Mouse (Mus musculus): ENCODE measurements at regions not wholly inside any gene's neighbourhood (a gene's known extent, or its start where the extent isn't known, plus 50 kb on each side); places are given as distances from the start of the nearest gene placed in this dataset.

DNA sequence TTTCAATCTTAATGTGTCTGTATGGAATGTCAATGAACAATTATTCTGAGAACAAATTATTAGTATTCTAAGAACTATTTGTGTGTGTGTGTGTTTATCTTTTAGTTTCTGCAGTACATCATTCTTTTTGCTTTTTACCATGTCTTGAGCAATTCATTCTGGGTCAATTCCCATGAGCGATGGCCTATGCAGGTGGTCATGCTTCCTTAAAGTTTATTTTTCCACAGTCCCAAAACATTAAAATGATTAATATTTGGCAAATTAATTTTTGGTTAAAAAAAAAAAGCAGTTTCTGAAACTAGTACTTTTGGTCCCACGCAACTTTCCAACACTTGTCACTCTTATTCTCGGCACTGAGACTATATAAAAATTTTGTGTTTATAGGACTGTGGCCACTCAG lies 416.8 kb upstream of the Rgmb start:
- DNase-seq (ENCODE audit: low read depth, low spot score) = no peak

DNA sequence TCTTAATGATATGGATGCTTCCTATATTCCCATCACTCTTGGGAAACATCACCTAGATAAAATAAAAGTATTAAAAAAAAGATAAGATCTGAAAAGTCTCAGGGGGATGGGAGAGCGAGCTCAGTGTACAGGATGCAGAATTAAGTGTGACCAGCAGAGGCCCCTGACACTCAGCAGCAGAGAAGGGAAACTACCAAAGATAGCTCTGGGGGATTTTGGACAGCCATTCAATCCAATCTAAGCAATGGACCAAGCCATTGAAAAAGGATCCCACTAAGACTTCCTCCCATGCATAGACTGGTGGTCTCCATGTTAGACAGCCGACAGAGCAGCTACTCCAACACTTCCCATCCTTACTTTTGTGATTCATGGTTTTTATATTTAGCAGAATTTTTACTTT lies 390.4 kb upstream of the Rgmb start:
- DNase-seq (ENCODE audit: low read depth, low spot score) = no peak

DNA sequence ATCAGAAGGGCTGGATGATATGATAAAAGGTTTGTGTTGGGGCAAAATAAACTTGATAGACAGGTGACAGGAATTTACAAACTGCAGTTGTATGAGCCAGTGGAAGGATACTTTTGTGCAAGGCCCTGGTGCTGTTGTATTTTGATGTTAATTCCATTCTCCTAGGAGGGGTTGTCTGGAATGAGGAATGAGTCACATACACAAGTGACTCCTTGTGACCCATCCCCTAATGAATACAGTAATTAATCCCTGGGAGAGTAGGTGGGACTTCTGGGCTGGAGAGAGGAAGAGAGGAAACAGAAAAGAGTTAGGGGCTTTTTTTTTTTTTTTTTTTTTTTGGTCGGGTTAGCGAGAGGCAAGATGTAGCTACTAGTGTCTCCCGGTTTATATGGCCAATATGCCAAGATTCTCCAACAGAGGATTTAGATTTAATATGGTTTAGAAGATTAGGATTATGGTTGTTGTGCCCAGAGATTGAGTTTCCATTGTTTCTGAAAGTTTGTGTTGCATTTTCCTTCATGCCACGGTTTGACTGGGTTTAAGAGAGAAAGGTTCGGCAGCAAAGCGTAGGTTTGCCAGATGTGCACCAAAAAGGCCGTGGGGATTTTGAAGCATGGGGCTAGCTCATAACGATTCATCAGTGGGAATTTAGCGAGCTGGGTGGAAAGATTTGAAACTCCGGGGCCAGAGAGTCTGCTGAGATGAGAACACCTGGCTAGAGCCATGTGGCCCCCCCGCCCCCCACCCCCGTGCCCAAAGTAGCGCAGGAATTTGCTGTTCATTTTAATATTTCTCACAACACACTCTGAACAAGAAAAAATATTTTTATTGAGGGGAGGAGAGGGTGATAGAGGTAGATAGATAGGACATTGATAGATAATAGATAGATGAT lies 389.1 kb upstream of the Rgmb start:
- DNase-seq (ENCODE audit: low read depth, low spot score) = no peak

DNA sequence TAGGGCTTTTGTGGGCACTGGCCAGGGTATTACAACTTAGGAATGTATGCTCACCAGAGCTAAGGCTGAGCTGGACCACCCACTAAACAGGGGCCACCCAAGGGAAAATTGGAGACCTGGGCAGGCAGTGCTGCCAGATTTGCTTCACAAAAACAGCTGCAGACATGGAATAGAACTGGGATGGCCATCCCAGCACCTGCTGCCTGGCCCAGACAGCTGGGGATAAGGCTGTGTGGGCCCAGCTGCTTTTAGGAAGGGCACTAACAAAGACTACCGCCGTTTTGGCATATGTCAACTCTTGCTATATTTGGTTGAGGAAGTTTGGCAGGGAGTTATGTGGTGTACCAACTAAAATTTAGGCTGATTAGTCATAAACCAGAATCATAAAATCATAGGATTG lies 387.8 kb upstream of the Rgmb start:
- peak; percentile 11 for DNase-seq (ENCODE audit: low read depth, low spot score)

DNA sequence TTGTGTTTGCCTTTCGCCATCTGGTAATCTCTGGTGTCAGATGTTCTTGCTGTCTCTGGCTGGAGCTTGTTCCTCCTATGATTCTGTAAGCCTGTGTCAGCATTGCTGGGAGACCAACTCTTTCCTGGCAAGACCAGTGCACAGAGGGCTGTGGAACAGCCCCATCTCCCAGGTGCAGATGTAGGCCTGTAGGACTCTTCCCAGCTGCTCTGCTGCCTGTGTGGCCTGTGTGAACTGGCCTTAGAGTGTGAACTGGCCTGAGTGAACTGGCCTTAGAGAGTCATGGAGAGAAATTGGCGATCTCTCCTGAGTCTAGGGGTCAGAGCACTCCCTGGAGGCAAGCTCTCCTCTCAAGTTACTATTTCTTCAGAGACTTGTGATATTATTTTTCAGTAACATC lies 386.0 kb upstream of the Rgmb start:
- DNase-seq (ENCODE audit: low read depth, low spot score) = no peak

DNA sequence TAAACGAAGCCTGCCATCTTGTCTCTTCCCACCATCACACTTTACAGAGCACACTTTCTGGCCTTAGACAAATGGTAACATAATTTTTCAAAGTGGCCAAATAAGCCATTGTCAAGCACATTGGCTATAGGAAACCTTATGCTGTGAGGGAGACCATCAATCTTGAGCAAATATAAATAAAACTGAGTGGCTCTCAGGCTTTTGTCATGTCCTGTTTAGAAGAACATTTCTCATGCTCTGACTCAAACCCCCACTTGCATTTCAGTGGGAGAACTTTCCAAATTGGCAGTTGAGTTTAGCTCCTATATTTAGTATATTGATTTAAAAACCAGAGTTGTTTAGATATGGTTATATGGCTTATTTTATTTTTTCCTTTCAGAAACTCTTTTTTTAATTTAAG lies 362.8 kb upstream of the Rgmb start:
- no peak for DNase-seq (ENCODE audit: low read depth, low spot score)

DNA sequence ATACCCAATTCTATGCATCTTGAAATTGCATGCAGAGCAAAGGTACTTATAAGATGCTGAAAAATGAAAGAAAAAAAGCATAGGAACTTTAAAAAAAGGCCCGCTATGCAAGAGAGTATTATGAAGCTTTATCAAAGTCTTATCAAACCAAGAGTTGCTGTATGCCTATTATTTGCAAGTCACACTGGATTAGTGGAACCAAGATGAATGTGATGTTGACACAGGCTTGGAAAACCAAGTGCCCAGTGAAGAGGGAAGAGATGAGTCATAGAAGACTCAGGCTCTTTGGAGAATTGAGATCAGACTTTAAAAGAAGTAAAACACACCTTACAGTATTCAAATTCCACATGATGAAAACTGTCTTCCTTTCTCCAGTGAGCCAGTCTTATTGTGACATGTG lies 350.0 kb upstream of the Rgmb start:
- DNase-seq (ENCODE audit: low read depth, low spot score) = no peak

DNA sequence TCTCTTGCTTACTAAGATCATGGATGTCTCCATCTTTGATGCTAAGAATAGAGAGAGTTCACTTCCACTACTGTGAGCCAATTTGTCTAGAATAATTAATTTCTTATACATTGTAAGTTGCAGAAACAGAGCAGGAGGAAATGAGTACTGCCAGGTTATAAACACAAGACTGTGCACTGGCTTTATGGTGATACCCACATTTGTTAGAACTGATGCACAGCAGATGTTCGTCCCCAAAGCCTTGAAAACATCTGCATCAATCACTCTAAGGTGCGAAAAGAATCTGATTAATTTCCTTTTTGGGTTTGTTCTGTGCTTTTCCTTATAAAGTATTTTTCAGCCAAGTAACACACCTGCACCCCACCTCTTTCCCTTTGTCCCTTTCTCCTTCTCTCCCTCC lies 347.3 kb upstream of the Rgmb start:
- DNase-seq (ENCODE audit: low read depth, low spot score) = no peak

DNA sequence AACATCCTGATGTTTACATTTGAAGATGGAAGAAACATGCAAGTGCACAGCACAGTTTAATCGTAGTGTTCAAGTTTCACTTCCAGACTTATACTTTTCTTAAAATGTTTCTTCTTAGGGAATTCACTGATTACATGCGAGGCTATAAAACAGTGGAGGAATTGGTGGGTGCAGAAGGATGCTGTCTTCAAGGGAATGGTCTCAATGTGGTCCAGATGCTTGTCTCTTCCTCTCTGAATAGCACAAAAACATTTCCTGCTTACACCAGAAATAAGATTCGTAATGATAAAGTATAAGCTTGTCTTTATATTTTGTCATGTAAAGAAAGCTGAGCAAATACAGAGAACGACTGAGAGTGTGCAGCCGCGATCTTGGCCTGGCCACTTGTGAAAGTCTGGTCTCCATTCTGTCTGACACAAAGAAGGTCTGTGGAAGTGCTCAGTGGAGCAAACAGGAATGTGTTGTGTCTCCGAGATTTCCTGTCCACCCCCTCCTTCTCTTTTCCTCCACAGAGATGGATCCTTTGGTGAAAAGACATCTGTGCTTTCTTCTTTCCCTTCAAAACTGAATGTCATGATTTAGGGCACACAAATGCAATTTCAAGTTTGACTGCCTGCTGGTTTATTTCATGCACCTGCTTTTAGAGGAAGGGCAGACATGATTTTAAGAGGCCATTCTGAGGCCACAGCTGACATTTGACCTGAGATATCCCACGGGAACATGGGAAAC lies 346.1 kb upstream of the Rgmb start:
- DNase-seq (ENCODE audit: low read depth, low spot score) = peak; percentile 58

DNA sequence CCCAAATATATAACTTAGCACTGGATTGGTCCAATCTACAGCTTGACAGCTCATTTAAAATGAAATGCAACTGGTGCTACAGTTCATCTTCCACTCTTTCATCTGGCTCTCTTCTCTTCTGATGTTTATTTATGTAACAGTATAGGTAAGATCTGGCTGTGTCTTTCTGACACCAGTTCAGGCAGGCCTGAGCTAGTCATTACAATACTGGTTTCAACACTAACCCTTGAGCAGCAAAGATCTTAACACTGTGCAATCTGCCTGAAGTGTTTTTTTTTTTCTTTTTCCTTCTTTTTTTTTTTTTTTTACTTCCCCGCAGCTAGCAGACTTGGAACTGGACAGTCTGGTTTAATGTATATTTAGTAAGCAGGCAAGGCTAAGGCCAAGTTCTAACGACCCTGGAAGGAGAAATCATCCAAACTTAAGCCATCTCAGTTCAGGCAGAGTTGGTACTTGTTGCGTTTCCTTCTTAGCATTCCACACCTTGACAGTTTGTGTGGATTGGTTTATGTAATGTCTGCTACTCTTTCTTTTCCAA lies 342.8 kb upstream of the Rgmb start:
- no peak for DNase-seq (ENCODE audit: low read depth, low spot score)

DNA sequence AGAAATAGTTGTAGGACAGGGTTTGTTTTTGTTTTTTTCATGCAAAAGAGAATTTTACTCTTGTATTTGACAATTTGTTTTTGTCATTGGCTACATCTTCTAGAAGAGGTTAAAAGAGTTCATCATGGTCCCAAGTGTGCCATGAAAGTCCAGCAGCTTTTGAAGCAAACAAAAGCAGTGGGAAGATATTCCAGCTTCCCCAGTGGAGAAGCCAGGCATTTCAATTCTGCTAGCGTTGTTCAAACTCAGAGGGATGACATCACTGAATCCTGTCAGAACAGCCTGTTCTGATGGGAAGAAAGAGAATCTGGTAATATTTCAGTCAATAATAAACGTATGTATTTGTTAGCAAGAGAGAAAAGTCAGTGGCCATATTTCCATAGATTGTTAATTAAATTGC lies 335.9 kb upstream of the Rgmb start:
- no peak for DNase-seq (ENCODE audit: low read depth, low spot score)

DNA sequence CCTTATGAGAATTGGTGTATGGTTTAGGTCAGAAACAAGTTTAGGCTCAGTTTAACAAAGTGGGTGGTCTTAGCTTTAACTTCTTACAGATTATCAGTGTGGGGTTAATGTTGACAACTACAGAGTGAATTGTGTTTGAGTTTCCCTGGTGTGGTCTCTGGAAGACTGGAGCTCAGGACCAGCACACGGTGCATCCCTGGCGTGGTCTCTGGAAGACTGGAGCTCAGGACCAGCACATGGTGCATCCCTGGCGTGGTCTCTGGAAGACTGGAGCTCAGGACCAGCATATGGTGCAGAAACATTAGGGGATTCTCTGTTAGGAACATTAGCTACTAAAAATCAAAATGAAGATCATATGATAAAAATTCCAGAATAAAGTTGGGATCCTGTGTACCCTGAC lies 327.3 kb upstream of the Rgmb start:
- no peak for DNase-seq (ENCODE audit: low read depth, low spot score)

DNA sequence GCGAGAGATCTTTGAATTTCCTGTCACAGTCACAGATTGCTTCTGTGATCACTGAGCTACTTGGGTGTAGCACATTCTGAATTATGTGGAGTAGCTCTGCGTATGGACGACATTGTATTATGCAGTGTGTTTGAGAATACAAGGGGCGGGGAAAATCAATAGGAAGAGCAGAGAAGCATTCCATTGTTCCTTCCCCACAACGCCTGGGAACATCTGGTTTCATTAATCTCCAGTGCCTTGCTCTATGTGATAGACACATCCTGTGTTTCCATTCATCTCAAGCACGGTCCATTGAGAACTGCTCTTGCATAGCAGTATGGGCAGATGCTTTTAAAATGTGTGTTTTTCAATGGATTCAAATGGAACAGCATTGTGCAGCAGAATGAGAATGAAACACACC lies 326.9 kb upstream of the Rgmb start:
- no peak for DNase-seq (ENCODE audit: low read depth, low spot score)

DNA sequence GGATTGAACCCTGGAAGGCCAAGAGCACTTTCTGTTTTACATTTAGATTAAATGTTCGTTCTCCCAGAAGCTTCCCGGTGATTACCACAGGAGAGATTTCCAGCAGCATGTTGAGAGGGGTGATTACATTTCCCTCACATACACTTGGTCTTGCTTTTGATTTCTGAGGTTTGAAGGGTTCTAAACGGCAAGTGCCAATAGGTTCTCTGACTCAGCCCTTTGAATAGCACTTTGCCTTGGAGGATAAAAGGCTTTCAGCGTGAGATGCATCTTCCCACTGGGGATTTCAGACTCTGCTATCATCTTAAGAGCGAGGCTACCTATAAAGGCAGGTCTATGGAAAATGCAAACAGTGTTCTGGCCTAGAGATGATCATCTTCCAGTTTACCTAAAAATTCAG lies 326.3 kb upstream of the Rgmb start:
- DNase-seq (ENCODE audit: low read depth, low spot score) = no peak

DNA sequence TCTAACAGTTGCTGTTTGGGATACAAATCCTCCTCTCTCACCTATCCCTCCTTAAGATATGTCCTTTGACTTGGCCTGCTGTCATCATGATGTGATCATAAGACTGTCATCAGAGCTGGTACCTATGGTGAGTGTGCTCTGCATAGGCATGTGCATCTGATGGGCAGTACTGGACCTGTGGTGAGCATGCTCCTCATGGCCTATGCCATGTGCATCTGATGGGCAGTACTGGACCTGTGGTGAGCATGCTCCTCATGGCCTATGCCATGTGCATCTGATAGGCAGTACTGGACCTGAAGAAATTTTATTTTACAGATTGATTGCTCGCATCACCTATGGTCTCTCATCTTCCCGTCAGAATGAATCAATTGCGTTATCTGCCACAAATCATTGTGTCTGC lies 325.8 kb upstream of the Rgmb start:
- DNase-seq (ENCODE audit: low read depth, low spot score) = no peak

DNA sequence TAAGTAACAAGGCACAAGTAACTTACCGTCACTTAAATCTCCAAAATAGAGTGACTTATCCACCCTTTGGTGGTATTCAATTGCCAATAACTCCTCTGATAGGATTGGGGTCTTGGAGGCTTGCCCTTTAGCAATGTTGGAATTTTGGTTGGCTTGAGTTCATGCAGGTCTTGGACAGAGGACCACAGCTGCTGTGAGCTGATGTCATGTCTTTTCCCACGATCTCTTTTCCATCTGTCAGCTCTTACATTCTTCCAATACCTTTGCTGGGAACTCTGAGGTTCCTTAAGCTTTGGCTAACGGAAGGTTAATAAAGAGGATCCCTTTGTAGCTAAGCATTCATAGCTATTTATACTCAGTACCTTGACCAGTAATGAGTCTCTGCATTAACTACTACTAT lies 324.7 kb upstream of the Rgmb start:
- no peak for DNase-seq (ENCODE audit: low read depth, low spot score)

All from embryo, embryonic 11.5 days (tissue).